Mouse (Mus musculus) lung, postnatal 36 days (tissue): ENCODE data around the gene Irf2.
A peak's percentile ranks its signal among the peaks of the same experiment; 100 is the strongest.

Experiments used
- DNase-seq: peaks from one replicate; pipeline ENCODE4 v3.0.0; 2022; ENCODE audit warnings: mixed read lengths

The Irf2 gene

GRCm38 (mm10) chr8:46883232-46884000 lies 143.9 kb downstream of the Irf2 start:
- no peak for DNase-seq

GRCm38 (mm10) chr8:46885786-46886185 lies 146.3 kb downstream of the Irf2 start:
- no peak for DNase-seq

- no peak for DNase-seq
Observed at GRCm38 (mm10) chr8:46886216-46886615, 146.7 kb downstream of the Irf2 start.

GRCm38 (mm10) chr8:46887396-46887795 lies 147.9 kb downstream of the Irf2 start:
- DNase-seq = no peak

GRCm38 (mm10) chr8:46888575-46888974 lies 149.0 kb downstream of the Irf2 start:
- DNase-seq = peak; percentile 58

- peak; percentile 62 for DNase-seq
Observed at GRCm38 (mm10) chr8:46890241-46890640, 150.7 kb downstream of the Irf2 start.

- peak; percentile 57 for DNase-seq
Observed at GRCm38 (mm10) chr8:46892511-46893273, 153.2 kb downstream of the Irf2 start.

- DNase-seq = no peak
Observed at GRCm38 (mm10) chr8:46894385-46894784, 154.9 kb downstream of the Irf2 start.

GRCm38 (mm10) chr8:46896005-46896404 lies 156.5 kb downstream of the Irf2 start:
- DNase-seq = no peak

GRCm38 (mm10) chr8:46896704-46897103 lies 157.2 kb downstream of the Irf2 start:
- DNase-seq = peak; percentile 40
